Mouse (Mus musculus): ENCODE measurements around the gene Atp6v0a2. TPM values are rescaled to one million over a fixed set of nuclear protein-coding genes. Genes with fewer than 3 reads are reported as not detected.
"Not testable (repeated sequence)": the region's sequence is repeated elsewhere in the genome, so short reads cannot be mapped to it uniquely, and the experiment has no call there.

Atp6v0a2 gene
- polyA plus RNA-seq, 1 experiment from 2014 or later: 32.0 TPM

GRCm38 (mm10) chr5:124632461-124632860 is 4.1 kb downstream of the Atp6v0a2 start:
- H3K4me2 ChIP-seq (ENCODE audit: low read length): no peak overlapping the region
- peaks cover 16% of the 10 kb centered on the region for H3K4me1 ChIP-seq (ENCODE audit: control insufficient read depth, insufficient read depth, low read depth, low read length)
- H3K9ac ChIP-seq (ENCODE audit: low read depth, low read length): no peak overlapping the region
- H3K36me3 ChIP-seq (ENCODE audit: control insufficient read depth, insufficient read depth, low read length): peaks cover 30% of the 10 kb centered on the region
- ATAC-seq: no peak
- 79% methylated on average over 5 of the region's 5 CpGs for WGBS
- H3K9me3 ChIP-seq (ENCODE audit: control insufficient read depth, low read length): no peaks in the 10 kb centered on the region
- H3K4me3 ChIP-seq (ENCODE audit: low read length): no peak overlapping the region
- no peaks in the 10 kb centered on the region for H3K27me3 ChIP-seq (replicated peaks; ENCODE audit: control insufficient read depth, insufficient read depth, low read length)
- H3K27ac ChIP-seq (ENCODE audit: low read depth, low read length): no peak overlapping the region

GRCm38 (mm10) chr5:124633425-124633824 is 5.0 kb downstream of the Atp6v0a2 start:
- no peak overlapping the region for H3K4me2 ChIP-seq (ENCODE audit: low read length)
- WGBS: 93% methylated on average over 2 of the region's 2 CpGs
- H3K27me3 ChIP-seq (replicated peaks; ENCODE audit: control insufficient read depth, insufficient read depth, low read length): no peaks in the 10 kb centered on the region
- peaks cover 11% of the 10 kb centered on the region for H3K4me1 ChIP-seq (ENCODE audit: control insufficient read depth, insufficient read depth, low read depth, low read length)
- H3K27ac ChIP-seq (ENCODE audit: low read depth, low read length): no peak overlapping the region
- H3K4me3 ChIP-seq (ENCODE audit: low read length): no peak overlapping the region
- ATAC-seq: no peak
- H3K9me3 ChIP-seq (ENCODE audit: control insufficient read depth, low read length): no peaks in the 10 kb centered on the region
- H3K36me3 ChIP-seq (ENCODE audit: control insufficient read depth, insufficient read depth, low read length): peaks cover 37% of the 10 kb centered on the region
- H3K9ac ChIP-seq (ENCODE audit: low read depth, low read length): no peak overlapping the region

- H3K4me2 ChIP-seq (ENCODE audit: low read length); H3K27ac ChIP-seq (ENCODE audit: low read depth, low read length); H3K9me3 ChIP-seq (ENCODE audit: control insufficient read depth, low read length); ATAC-seq; H3K4me1 ChIP-seq (ENCODE audit: control insufficient read depth, insufficient read depth, low read depth, low read length); H3K27me3 ChIP-seq (replicated peaks; ENCODE audit: control insufficient read depth, insufficient read depth, low read length); H3K4me3 ChIP-seq (ENCODE audit: low read length); H3K9ac ChIP-seq (ENCODE audit: low read depth, low read length): not testable (repeated sequence)
- 85% methylated on average over 4 of the region's 4 CpGs for WGBS
- H3K36me3 ChIP-seq (ENCODE audit: control insufficient read depth, insufficient read depth, low read length): peaks cover 52% of the 10 kb centered on the region
Measured at GRCm38 (mm10) chr5:124635068-124635467, 6.7 kb downstream of the Atp6v0a2 start.

- no peak overlapping the region for H3K4me2 ChIP-seq (ENCODE audit: low read length)
- H3K4me3 ChIP-seq (ENCODE audit: low read length): no peak overlapping the region
- H3K36me3 ChIP-seq (ENCODE audit: control insufficient read depth, insufficient read depth, low read length): peaks cover 56% of the 10 kb centered on the region
- H3K27me3 ChIP-seq (replicated peaks; ENCODE audit: control insufficient read depth, insufficient read depth, low read length): no peaks in the 10 kb centered on the region
- WGBS: 97% methylated on average over 3 of the region's 3 CpGs
- no peaks in the 10 kb centered on the region for H3K9me3 ChIP-seq (ENCODE audit: control insufficient read depth, low read length)
- no peak for ATAC-seq
- H3K4me1 ChIP-seq (ENCODE audit: control insufficient read depth, insufficient read depth, low read depth, low read length): no peaks in the 10 kb centered on the region
- H3K27ac ChIP-seq (ENCODE audit: low read depth, low read length): no peak overlapping the region
- H3K9ac ChIP-seq (ENCODE audit: low read depth, low read length): no peak overlapping the region
Measured at GRCm38 (mm10) chr5:124636139-124636538, 7.8 kb downstream of the Atp6v0a2 start.

- no peaks in the 10 kb centered on the region for H3K9me3 ChIP-seq (ENCODE audit: control insufficient read depth, low read length)
- H3K4me2 ChIP-seq (ENCODE audit: low read length): no peak overlapping the region
- no peak overlapping the region for H3K9ac ChIP-seq (ENCODE audit: low read depth, low read length)
- no peaks in the 10 kb centered on the region for H3K27me3 ChIP-seq (replicated peaks; ENCODE audit: control insufficient read depth, insufficient read depth, low read length)
- peaks cover 59% of the 10 kb centered on the region for H3K36me3 ChIP-seq (ENCODE audit: control insufficient read depth, insufficient read depth, low read length)
- H3K27ac ChIP-seq (ENCODE audit: low read depth, low read length): no peak overlapping the region
- no peak for ATAC-seq
- over 99% methylated on average over 4 of the region's 4 CpGs for WGBS
- H3K4me1 ChIP-seq (ENCODE audit: control insufficient read depth, insufficient read depth, low read depth, low read length): no peaks in the 10 kb centered on the region
- no peak overlapping the region for H3K4me3 ChIP-seq (ENCODE audit: low read length)
Measured at GRCm38 (mm10) chr5:124636694-124637093, 8.3 kb downstream of the Atp6v0a2 start.

GRCm38 (mm10) chr5:124637300-124637699 is 8.9 kb downstream of the Atp6v0a2 start:
- H3K4me3 ChIP-seq (ENCODE audit: low read length): no peak overlapping the region
- H3K27me3 ChIP-seq (replicated peaks; ENCODE audit: control insufficient read depth, insufficient read depth, low read length): no peaks in the 10 kb centered on the region
- H3K9ac ChIP-seq (ENCODE audit: low read depth, low read length): no peak overlapping the region
- H3K9me3 ChIP-seq (ENCODE audit: control insufficient read depth, low read length): no peaks in the 10 kb centered on the region
- H3K36me3 ChIP-seq (ENCODE audit: control insufficient read depth, insufficient read depth, low read length): peaks cover 66% of the 10 kb centered on the region
- no peak for ATAC-seq
- no peak overlapping the region for H3K4me2 ChIP-seq (ENCODE audit: low read length)
- no peaks in the 10 kb centered on the region for H3K4me1 ChIP-seq (ENCODE audit: control insufficient read depth, insufficient read depth, low read depth, low read length)
- WGBS: 83% methylated on average over 11 of the region's 11 CpGs
- no peak overlapping the region for H3K27ac ChIP-seq (ENCODE audit: low read depth, low read length)

GRCm38 (mm10) chr5:124637836-124638235 is 9.5 kb downstream of the Atp6v0a2 start:
- Histone ChIP-seq H3K4me1 (ENCODE audit: control insufficient read depth, insufficient read depth, low read depth, low read length) (no peaks in the 10 kb centered on the region), H3K27me3 (replicated peaks; ENCODE audit: control insufficient read depth, insufficient read depth, low read length) (no peaks in the 10 kb centered on the region), H3K4me3 (ENCODE audit: low read length) (no peak overlapping the region), H3K9ac (ENCODE audit: low read depth, low read length) (no peak overlapping the region), H3K4me2 (ENCODE audit: low read length) (no peak overlapping the region), H3K9me3 (ENCODE audit: control insufficient read depth, low read length) (no peaks in the 10 kb centered on the region), H3K27ac (ENCODE audit: low read depth, low read length) (no peak overlapping the region), H3K36me3 (ENCODE audit: control insufficient read depth, insufficient read depth, low read length) (peaks cover 70% of the 10 kb centered on the region)
- 97% methylated on average over 13 of the region's 13 CpGs for WGBS
- ATAC-seq: no peak

- H3K4me2 ChIP-seq (ENCODE audit: low read length): no peak overlapping the region
- H3K9me3 ChIP-seq (ENCODE audit: control insufficient read depth, low read length): no peaks in the 10 kb centered on the region
- no peak for ATAC-seq
- no peaks in the 10 kb centered on the region for H3K27me3 ChIP-seq (replicated peaks; ENCODE audit: control insufficient read depth, insufficient read depth, low read length)
- WGBS: 87% methylated on average over 5 of the region's 5 CpGs
- no peaks in the 10 kb centered on the region for H3K4me1 ChIP-seq (ENCODE audit: control insufficient read depth, insufficient read depth, low read depth, low read length)
- no peak overlapping the region for H3K4me3 ChIP-seq (ENCODE audit: low read length)
- no peak overlapping the region for H3K9ac ChIP-seq (ENCODE audit: low read depth, low read length)
- H3K36me3 ChIP-seq (ENCODE audit: control insufficient read depth, insufficient read depth, low read length): peaks cover 52% of the 10 kb centered on the region
- no peak overlapping the region for H3K27ac ChIP-seq (ENCODE audit: low read depth, low read length)
Measured at GRCm38 (mm10) chr5:124713741-124714140, 85.4 kb downstream of the Atp6v0a2 start.

- ATAC-seq: no peak
- Histone ChIP-seq H3K4me3 (ENCODE audit: low read length) (no peak overlapping the region), H3K9ac (ENCODE audit: low read depth, low read length) (no peak overlapping the region), H3K27me3 (replicated peaks; ENCODE audit: control insufficient read depth, insufficient read depth, low read length) (no peaks in the 10 kb centered on the region), H3K9me3 (ENCODE audit: control insufficient read depth, low read length) (no peaks in the 10 kb centered on the region), H3K4me2 (ENCODE audit: low read length) (no peak overlapping the region), H3K36me3 (ENCODE audit: control insufficient read depth, insufficient read depth, low read length) (peaks cover 65% of the 10 kb centered on the region), H3K4me1 (ENCODE audit: control insufficient read depth, insufficient read depth, low read depth, low read length) (no peaks in the 10 kb centered on the region), H3K27ac (ENCODE audit: low read depth, low read length) (no peak overlapping the region)
- 96% methylated on average over 8 of the region's 8 CpGs for WGBS
Measured at GRCm38 (mm10) chr5:124715135-124715534, 86.8 kb downstream of the Atp6v0a2 start.

GRCm38 (mm10) chr5:124717969-124718368 is 89.6 kb downstream of the Atp6v0a2 start:
- Histone ChIP-seq H3K4me3 (ENCODE audit: low read length) (no peak overlapping the region), H3K4me1 (ENCODE audit: control insufficient read depth, insufficient read depth, low read depth, low read length) (no peaks in the 10 kb centered on the region), H3K36me3 (ENCODE audit: control insufficient read depth, insufficient read depth, low read length) (peaks cover 64% of the 10 kb centered on the region), H3K9me3 (ENCODE audit: control insufficient read depth, low read length) (no peaks in the 10 kb centered on the region), H3K9ac (ENCODE audit: low read depth, low read length) (no peak overlapping the region), H3K27ac (ENCODE audit: low read depth, low read length) (no peak overlapping the region), H3K27me3 (replicated peaks; ENCODE audit: control insufficient read depth, insufficient read depth, low read length) (no peaks in the 10 kb centered on the region), H3K4me2 (ENCODE audit: low read length) (no peak overlapping the region)
- ATAC-seq: no peak
- WGBS: 94% methylated on average over 11 of the region's 11 CpGs

Measured in hindbrain, embryonic 16.5 days (tissue).